Mouse (Mus musculus): ENCODE results near the gene Olfr17.
"Not testable (repeated sequence)": the region's sequence is repeated elsewhere in the genome, so short reads cannot be mapped to it uniquely, and the experiment has no call there.

DNA sequence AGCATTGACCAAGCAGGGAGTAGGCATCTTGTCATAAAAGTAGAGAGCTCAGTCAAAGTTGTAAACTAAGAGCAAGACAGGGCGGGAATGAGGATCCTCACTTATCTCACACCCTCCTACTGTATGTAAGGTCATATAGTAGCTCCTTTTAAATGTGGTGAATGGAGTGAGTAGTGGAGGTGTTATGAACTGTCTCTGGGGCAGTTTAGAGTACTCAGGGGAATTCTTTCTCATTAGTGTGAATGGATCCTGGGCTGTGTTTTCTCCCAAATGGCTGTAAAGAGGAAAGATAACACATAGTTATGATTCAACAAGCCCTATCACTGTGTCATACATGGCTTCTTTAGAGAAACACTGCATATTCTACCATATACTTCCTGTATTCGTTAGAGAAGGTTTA, 17.2 kb downstream of the Olfr17 start, which contains the start of gene Olfr715b:
- not testable (repeated sequence) for TF ChIP-seq CTCF (IDR thresholded peaks at IDR 0.05; ENCODE audit: borderline replicate concordance, insufficient read depth, low read depth, low read length); POLR2A (IDR thresholded peaks at IDR 0.05; ENCODE audit: borderline replicate concordance, insufficient read depth, low read length)

Measured in cerebellum, adult 2 months (tissue).